Mouse (Mus musculus) retina, postnatal 1 day (tissue): ENCODE data around the gene Zc3hav1l.
A peak's percentile ranks its signal among the peaks of the same experiment; 100 is the strongest.

Experiments
- DNase-seq: peaks from one replicate; pipeline ENCODE4 v3.0.0-alpha.2; 2012

Gene Zc3hav1l

DNA sequence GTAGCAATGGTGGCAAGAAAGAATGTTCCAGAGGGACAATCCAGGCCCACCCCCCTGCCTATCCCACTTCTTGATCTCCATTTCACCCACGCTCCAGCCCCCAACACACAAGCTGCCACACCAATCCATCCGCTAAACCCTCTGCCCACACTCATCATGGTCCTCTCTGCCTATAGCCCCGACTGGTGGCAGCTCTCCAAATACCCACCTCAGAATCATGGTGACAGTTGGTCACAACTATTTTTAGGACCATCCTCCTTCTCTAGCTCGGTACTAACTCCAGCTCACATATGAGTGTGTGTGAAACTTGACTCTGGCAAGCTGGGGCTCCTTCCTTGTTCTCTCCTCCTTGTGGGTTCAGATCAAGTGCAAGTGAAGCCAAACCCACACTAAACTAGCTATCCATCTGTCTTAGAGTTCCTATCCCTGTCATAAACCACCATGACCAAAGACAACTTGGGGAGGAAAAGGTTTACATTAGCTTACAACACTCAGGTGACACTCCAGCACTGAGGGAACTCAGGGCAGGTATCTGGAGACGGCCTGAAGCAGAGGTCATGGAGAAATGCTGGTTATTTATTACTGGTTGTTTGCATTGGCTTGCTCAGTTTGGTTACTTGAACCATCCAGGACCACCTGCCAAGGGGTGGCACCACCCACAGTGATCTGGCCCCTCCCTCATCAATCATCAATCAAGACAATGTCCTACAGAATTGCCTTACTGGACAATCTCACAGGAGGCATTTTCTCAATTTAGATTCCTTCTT lies 35.5 kb downstream of the Zc3hav1l start:
- DNase-seq, result no peak

DNA sequence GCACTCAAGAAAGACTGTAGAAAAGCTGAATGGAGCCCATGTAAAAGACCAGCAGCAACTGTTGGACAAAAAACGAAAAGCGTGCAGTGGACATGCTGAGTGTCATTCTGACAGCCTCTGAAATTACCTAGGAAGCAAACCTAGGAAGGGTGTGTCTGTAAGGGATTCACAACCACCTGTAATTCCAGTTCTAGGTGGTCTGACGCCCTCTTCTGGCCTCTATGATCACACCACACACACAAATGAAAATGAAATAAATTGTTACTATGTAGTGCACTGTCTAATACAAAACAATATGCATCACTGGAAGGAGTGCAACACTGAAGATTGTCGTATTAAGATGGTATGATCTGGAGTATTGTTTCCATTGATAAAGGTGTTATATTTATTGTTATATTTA lies 37.2 kb downstream of the Zc3hav1l start:
- no peak for DNase-seq

DNA sequence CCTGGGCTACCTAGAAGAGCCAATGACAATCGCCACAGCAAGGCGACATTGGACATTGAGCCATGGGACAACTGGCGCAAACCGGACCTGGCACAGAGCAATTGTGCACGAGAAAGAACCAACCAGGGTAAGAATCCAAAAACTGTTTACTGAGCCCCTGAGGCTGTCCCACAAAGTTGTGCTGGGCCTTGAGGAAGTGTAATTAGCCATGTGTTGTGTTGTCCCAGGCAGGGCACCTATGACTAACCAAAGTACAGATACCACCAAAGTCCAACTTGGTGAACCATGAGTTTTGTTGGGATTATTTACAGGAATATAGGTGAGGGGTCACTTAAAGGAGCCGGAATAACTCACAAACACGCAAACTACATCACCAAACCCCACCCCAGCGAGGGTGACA lies 41.6 kb downstream of the Zc3hav1l start:
- DNase-seq, result no peak

DNA sequence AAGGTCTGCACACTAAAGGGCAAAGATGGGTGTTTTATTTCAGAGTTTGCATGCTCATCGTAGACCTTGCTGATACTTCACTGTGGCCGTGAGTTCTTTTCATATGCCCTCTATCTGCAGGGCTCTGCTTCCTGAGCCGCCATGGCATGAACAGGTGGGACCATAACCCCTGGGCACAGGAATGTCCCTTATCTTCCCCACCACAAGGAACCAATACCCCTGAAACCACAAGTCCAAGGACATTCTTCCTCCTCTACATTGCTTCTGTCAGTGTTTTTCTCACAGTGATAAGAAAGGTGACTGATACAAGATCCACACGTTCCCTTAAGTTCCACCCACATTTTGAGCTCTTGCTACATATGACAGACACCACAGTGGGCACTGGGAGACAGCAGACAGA lies 42.3 kb downstream of the Zc3hav1l start:
- DNase-seq, result no peak

DNA sequence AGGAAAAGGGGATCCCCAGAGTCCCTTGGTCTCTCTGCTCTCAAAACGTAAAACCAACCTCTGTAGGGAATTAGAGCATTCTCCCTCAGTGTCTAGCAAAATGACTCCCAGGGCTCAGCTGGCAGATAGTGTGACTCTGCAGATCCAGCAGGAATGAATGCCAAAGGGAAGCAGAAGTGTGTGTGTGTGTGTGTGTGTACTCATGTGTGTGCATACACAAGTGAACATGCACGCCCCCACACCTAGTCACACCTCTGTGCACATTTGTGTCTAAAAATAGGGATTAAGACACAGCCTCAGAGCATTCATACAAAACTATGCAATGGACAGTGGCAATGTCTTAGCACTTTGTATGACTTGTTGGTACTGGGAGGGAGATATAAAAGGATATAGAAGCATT lies 43.3 kb downstream of the Zc3hav1l start:
- no peak for DNase-seq

DNA sequence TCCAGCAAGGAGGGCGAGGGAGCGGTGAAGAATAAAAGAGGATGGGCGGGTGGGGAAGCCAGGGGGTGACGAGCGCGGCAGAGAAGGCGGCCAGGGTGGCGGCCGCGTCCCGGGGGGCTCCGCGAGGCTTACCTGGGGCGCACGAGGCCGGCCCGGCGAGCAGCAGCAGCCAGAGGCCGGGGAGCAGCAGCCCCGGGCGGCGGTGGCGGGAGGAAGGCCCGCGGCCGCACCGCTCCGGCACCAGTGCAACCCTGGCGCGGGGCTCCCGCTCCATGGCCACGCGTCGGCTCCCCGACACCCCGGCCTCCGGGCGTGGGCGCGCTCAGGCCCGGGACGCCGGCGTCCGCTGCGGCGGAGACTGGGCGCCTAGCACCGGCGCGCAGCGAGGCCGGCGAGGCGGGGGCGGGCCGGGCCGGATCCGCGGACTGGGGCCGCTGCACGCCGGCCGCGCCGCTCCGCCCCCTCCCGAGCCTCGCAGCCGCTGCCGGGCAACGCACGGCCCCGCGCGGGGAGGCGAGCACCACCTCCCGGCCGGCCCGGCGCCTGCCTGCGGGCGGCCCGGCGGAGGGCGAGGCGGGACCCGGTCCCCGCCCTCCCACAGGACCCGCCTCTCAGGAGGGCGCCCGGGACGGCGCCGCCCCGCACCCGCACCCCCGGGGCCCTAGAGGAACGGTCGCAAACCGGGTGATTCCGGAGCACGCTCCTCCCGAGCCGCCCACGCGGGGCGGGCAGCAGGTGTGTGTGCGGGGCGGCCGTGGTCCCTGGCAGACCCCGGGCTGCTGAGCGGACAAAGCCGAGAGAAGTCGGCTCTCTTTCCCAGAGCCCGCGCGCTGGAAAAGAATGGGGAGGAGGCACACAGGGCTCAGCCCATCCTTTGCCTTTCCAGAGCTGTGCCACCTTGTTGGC lies 45.1 kb downstream of the Zc3hav1l start, which contains the start of gene D630045J12Rik:
Gene D630045J12Rik (minus strand): TSS at position 274 of the 906 bp plus-strand sequence.
- DNase-seq, result peak; percentile 87

DNA sequence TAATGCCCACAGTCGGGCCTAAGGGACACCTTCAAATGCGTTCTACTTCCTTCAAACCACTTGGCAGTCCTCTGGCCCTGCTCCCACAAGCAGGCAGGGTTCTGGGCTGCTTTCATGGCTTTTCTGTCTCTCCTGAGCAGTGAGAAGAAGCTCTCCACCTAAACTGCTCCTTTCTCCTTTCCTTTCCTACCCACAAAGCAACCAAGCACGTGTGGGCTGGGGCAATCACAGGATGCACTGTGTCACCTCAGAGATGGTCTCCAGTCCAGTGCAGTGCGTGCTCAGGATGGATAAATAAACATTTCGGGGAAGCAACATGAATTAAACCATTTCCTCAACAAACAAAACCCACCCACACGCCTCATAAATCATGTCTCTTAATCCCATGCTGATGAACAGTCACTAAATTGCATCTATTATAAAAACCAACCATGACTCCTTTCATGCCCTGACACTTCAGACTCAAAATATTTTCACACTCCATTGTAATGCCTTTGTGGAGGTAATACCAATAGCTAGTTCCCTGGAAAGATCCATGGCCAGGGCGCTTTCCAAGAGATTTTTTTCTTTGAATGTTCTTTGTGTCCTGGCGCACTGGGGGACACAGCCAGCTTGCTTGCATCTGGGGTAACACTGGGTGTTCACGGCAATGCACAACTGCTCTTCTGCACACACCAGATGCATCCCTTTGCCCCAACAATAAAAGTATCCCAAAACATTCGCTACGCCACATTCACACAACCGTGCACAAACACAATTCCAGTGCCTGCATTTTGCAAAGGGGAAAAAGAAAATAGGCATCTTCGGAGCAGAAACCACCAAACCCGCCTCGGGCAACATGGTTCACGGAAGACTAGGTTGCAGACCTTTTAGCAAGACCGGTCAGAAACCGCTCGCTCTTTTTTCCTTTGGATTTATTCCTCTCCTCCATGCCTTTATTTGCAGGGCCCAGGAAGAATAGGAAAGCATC lies 46.0 kb downstream of the Zc3hav1l start:
- peak; percentile 55 for DNase-seq

DNA sequence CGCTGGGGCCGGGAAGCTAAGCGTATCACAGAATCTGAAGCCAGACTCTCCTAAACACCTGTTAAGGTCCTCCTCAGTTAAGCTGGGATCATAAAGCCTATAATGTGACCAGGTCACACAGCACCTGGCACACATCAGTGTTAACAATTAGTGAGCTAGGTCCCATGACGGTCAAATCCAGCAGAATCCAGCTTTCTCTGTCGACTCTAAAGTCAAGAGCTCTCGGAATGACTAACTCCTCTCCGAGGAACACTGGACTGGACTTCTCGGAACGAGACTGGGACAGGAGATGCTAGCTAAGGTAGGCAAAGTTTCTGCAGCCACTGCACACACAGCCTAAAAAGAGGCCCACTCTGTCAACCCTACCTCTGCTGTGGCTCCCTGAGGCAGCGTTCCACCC lies 46.9 kb downstream of the Zc3hav1l start:
- no peak for DNase-seq

DNA sequence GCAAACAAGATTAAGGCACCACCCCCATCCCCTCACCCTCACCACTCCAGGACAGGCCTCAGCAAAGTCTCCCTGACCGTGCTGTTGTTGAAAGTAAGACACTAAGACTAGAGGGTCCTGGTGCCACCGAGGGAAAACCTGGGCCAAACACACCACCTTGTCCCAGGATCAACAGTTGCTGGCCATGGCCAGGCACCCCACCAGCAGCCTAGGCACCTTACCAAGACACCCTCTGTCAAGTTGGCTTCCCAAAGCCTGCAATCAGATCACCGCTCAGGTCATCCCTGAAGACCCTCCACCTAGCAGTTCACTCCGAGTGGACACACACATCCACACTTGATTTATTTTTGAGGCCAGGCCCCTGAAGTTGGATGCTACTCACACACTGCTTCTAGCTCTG lies 47.6 kb downstream of the Zc3hav1l start:
- no peak for DNase-seq

DNA sequence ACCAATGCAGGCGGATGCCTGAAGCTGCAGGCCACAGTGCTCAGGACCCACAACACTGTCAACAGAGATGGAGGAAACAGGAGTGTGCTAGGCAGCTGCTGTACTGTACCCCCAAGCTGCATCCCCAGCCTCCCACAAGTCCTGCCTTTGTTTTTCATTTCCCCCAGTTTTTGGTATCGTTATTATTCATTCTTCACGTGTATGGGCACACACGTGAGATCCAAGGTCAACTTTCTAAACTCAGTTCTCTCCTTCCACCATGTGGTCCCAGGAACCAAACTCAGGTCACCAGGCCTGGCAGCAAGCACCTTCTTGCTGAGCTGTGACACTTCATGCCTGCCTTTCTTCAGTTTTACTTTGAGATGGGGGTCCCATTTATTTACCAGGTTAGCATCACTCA lies 51.7 kb downstream of the Zc3hav1l start:
- DNase-seq, result no peak

DNA sequence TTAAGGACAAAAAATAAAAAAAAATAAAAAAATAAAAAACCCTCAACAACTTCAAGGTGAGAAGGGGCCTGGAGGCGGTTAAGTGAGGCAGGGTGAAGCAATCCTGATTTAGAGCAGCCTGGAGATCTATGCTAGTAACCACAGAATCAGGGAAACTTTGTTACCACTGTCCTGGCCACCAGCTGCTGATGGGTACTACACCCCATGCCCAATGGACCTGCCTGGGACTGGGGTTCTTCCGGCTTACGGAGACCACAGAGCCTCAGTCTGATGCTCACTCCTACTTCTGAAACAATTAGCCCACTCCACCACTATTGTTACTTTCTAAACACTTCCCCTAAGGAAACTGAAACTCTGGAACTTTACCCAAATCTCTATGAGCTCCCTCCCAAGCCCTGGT lies 54.3 kb downstream of the Zc3hav1l start:
- DNase-seq, result no peak

DNA sequence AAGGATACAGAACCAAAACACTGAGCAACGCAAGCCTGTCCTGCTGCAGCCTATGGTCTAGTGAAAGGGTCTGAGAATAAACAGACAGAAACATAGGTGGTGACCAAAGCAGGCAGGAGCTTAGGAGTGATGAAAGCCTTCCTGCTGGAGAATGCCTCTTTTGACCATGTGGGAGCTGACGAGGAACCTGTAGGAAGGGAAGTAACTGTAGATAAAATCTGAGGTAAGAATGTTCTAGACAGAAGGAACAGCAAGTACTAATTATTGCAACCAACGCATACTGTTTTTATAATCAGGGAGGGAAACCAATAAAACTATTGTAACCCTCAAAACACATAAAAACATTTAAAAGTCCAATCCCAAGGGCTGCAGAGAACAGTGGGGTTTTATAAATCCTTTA lies 54.9 kb downstream of the Zc3hav1l start:
- DNase-seq, result no peak

DNA sequence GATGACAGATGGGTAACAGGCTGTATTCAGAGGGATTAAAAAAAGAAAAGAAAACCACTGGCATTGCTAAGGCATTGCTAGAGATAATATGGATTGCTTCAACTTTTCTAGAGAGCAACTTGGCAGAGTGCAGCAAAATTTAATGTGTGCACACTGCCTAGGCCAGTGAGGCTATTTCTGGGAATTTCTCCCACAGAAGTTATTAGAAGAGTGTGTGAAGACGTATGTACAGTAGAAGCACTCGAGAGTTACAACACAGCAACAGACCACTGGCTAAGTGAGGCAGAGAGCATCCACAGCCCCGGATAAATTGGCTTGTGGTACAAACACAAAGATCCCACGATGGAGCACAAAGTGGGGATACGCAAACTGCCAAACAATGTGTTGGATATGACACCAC lies 56.2 kb downstream of the Zc3hav1l start:
- no peak for DNase-seq

DNA sequence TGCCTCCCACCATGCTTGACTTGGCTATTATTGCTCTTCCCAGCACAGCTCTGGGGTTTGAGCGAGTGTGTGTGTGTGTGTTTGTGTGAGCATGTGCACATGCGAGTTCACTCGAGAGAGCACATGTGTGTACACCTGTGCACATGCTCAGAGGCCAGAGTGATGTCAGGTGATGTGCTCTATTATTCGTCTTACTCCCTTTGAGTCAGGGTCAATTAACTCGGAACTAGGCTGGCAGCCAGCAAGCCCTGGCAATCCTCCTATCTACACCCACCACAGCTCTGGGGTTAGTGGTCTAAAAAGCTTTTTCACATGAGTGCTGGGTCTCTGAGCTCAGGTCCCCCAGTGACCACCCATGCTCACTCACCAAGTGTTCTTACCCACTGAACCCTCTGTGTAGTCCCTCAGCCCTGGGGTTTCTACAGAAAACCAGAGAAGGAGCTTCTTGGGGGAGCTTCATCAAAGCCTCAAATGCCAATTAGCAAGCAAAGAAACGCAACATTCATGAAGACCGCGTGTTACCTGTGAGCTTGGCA lies 56.7 kb downstream of the Zc3hav1l start:
- DNase-seq, result no peak

DNA sequence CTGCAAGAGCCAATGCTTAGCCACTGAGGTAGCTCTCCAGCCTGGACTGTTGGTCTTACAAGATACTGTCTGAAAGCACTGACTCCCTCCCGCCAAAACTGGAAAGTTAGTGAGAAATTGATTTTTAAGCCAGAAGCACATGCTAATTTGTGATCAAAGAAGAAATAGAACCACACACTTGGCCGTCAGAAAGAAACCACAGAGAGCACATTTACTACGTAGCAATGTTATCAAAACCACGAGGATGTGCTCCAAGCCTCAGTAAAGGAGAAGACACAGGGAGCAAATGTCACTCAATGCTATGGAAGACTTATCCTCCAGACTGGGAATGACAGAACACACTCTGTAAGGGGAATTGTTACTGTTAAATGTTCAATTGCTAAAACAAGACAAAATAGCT lies 57.6 kb downstream of the Zc3hav1l start:
- no peak for DNase-seq

DNA sequence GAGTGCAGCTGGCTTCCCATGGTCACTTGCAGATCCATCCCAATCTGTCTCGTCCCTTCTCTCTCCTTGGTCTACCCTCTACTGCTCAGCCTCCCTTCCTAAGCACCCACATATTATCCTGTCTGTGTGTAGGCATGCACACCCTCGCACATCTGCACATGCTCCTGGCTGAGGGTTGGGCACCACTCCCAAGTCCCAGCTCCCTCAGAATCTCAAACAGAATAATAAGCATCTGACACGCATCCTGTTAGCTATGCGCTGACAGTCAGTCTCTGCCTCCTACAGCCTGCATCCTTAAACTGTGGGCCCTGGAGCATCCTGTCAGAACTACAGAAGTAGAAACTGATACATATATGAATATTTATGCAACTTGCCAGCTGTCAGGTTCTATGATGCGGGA lies 58.4 kb downstream of the Zc3hav1l start:
- no peak for DNase-seq

DNA sequence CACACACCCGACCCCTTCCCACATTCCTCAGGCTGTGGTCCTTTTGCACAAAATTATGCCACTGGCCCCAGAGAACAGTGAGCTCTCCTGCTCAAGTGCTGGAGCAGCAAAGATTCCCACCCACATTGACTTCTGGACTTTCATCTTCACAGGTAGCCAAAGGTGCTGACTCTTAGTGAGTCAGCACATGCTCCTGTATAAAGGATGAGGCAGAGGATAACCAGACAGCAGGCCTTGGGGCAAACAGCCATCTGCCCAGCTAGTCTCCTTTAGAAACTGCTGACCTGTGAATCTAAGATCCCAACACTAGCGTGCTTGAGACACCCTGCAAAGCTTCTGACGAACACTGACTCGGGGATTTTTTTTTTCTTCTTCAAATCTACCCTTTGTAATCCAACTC lies 60.7 kb downstream of the Zc3hav1l start:
- DNase-seq, result no peak
